Comparison of ENCODE assay signal across 14 mouse cellular contexts in the genomic region with DNA sequence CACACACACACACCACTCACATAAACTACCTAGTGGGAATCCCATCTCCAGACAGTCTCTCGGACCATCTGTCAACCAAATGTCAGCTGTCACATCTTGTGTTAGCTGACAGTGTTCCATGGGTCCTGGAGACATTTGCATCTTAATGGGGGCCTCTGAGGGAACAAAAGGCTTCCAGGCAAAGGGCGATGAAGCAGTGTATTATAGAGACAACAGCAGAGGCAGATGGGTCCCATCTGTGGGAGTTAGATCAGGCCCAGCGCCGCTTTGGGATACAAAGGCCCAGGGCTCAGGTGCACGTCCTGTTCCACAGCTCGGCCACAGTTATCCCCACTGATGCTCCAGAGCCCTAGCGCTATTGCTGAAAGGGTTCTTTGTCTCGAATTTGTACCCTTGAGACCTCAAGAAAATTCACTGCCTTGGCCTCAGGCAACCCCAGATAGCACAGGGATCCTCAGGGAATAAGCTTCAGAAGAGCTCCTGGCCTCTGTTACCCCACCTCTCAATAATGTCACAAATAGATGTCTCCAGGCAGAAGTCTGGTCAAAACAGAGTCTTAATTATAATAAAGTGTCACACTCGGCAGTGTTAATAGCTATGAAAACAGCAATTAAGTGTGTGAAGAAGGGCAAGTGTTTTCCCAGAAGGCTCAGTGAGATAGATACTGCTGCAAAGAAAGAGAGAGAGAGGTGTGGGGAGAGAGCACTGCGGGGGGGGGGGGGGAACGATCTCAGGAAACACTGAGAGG.
DNase-seq lines count a peak whose midpoint lies in the region; ATAC-seq and TF ChIP-seq lines count a peak whose summit lies in the region.
"Had no signal": no experiment of that assay in that cellular context is flagged by ENCODE, and none has a peak within 500 bp of the region (broad histone marks: within the 10 kb centered on the region; RNA-seq: fewer than 3 reads in every experiment).

No protein-coding gene starts in this region.

- H3K9me3 ChIP-seq in embryonic facial prominence, embryonic 10.5 days = no peaks in the 10 kb centered on the region
- no peaks in the 10 kb centered on the region for H3K9me3 ChIP-seq in hindbrain, embryonic 12.5 days (replicated peaks)
- no peaks in the 10 kb centered on the region for H3K9me3 ChIP-seq in midbrain, postnatal 0 days (ENCODE audit: low read length)
- H3K9me3 ChIP-seq in kidney, embryonic 15.5 days (replicated peaks) = no peaks in the 10 kb centered on the region
- H3K9me3 ChIP-seq: embryonic facial prominence, embryonic 13.5 days had no signal

- H3K4me3 ChIP-seq in embryonic facial prominence, embryonic 10.5 days = no peak overlapping the region
- no peak overlapping the region for H3K4me3 ChIP-seq in hindbrain, embryonic 12.5 days
- no peak overlapping the region for H3K4me3 ChIP-seq in midbrain, postnatal 0 days (ENCODE audit: low read depth, low read length)
- no peak overlapping the region for H3K4me3 ChIP-seq in kidney, embryonic 15.5 days (replicated peaks)
- H3K4me3 ChIP-seq: embryonic facial prominence, embryonic 13.5 days had no signal

- peaks cover 9% of the 10 kb centered on the region; the same call in 1 of the 2 replicates for H3K27me3 ChIP-seq in embryonic facial prominence, embryonic 10.5 days (replicated peaks; ENCODE audit: low read depth, poor library complexity, severe bottlenecking)
- H3K27me3 ChIP-seq in hindbrain, embryonic 12.5 days = no peaks in the 10 kb centered on the region
- H3K27me3 ChIP-seq in midbrain, postnatal 0 days (ENCODE audit: insufficient read depth, low read length) = no peaks in the 10 kb centered on the region
- no peaks in the 10 kb centered on the region for H3K27me3 ChIP-seq in kidney, embryonic 15.5 days
- H3K27me3 ChIP-seq: embryonic facial prominence, embryonic 13.5 days had no signal

- TF ChIP-seq CTCF in midbrain, postnatal 0 days (IDR thresholded peaks at IDR 0.05) = no peak

- H3K9ac ChIP-seq in hindbrain, embryonic 12.5 days = no peak overlapping the region
- H3K9ac ChIP-seq in midbrain, postnatal 0 days (replicated peaks; ENCODE audit: low read length, poor library complexity, severe bottlenecking) = no peak overlapping the region
- no peak overlapping the region for H3K9ac ChIP-seq in kidney, embryonic 15.5 days
- H3K9ac ChIP-seq: embryonic facial prominence, embryonic 13.5 days; liver, postnatal 0 days had no signal

- peak overlapping the region; percentile 65 for H3K27ac ChIP-seq in embryonic facial prominence, embryonic 10.5 days (replicated peaks)
- H3K27ac ChIP-seq in hindbrain, embryonic 12.5 days = peak overlapping the region; percentile 86
- no peak overlapping the region for H3K27ac ChIP-seq in midbrain, postnatal 0 days (ENCODE audit: low read depth, low read length)
- H3K27ac ChIP-seq in kidney, embryonic 15.5 days = no peak overlapping the region
- H3K27ac ChIP-seq: embryonic facial prominence, embryonic 13.5 days; stomach, postnatal 0 days had no signal

- 0 out of 2 replicates have a peak overlapping the region, but pooled peaks have one; percentile 13 for H3K4me2 ChIP-seq in hindbrain, embryonic 12.5 days (replicated peaks)
- no peak overlapping the region for H3K4me2 ChIP-seq in midbrain, postnatal 0 days (ENCODE audit: low read depth, low read length, poor library complexity, severe bottlenecking)
- H3K4me2 ChIP-seq in kidney, embryonic 15.5 days = no peak overlapping the region
- H3K4me2 ChIP-seq: embryonic facial prominence, embryonic 13.5 days had no signal

- no peaks in the 10 kb centered on the region for H3K36me3 ChIP-seq in embryonic facial prominence, embryonic 10.5 days (replicated peaks)
- peaks cover 26% of the 10 kb centered on the region for H3K36me3 ChIP-seq in hindbrain, embryonic 12.5 days
- peaks cover 7% of the 10 kb centered on the region for H3K36me3 ChIP-seq in midbrain, postnatal 0 days (ENCODE audit: insufficient read depth, low read length)
- no peaks in the 10 kb centered on the region for H3K36me3 ChIP-seq in kidney, embryonic 15.5 days
- H3K36me3 ChIP-seq: embryonic facial prominence, embryonic 13.5 days had no signal

- DNase-seq in R1 (ENCODE audit: low read depth, low spot score) = peak; percentile 85
- DNase-seq in embryonic facial prominence, embryonic 10.5 days (ENCODE audit: low spot score) = peak; percentile 56
- peak; percentile 91 for DNase-seq in midbrain, postnatal 0 days (ENCODE audit: low spot score)
- no peak for DNase-seq in gastrocnemius, postnatal 4 days (ENCODE audit: low spot score in 2 of 2)
- no peak for DNase-seq in urinary bladder, postnatal 4 days (ENCODE audit: low spot score in 2 of 2)
- no peak for DNase-seq in left cerebral cortex, adult 18-20 months (ENCODE audit: low spot score in 2 of 2)
- DNase-seq: heart, postnatal 14 days; kidney, postnatal 25 days; liver, postnatal 0 days; right cerebral cortex, postnatal 14 days had no signal

- ATAC-seq in hindbrain, embryonic 12.5 days (ENCODE audit: low FRiP score) = peak; percentile 96
- peak; percentile 68 for ATAC-seq in midbrain, postnatal 0 days (ENCODE audit: low FRiP score)
- no peak for ATAC-seq in kidney, embryonic 15.5 days (replicated peaks; ENCODE audit: low FRiP score)
- ATAC-seq: liver, postnatal 0 days had no signal

- H3K4me1 ChIP-seq in embryonic facial prominence, embryonic 10.5 days = peaks cover 24% of the 10 kb centered on the region
- peaks cover 37% of the 10 kb centered on the region for H3K4me1 ChIP-seq in hindbrain, embryonic 12.5 days
- no peaks in the 10 kb centered on the region for H3K4me1 ChIP-seq in midbrain, postnatal 0 days (ENCODE audit: insufficient read depth, low read length)
- H3K4me1 ChIP-seq in kidney, embryonic 15.5 days = no peaks in the 10 kb centered on the region

- 17% methylated on average over 11 of the region's 11 CpGs for WGBS in embryonic facial prominence, embryonic 10.5 days
- 8% methylated on average over 10 of the region's 11 CpGs for WGBS in hindbrain, embryonic 12.5 days
- WGBS in midbrain, postnatal 0 days = 18% methylated on average over 9 of the region's 11 CpGs
- WGBS in kidney, embryonic 15.5 days = 40% methylated on average over 11 of the region's 11 CpGs

Comparison
In these comparisons a context has a peak if more than half of its experiments do, and no peak if none do; other contexts are left out.
1. DNase-seq: peak in R1 (single experiment), embryonic facial prominence, embryonic 10.5 days (single experiment) and midbrain, postnatal 0 days (single experiment); none in gastrocnemius, postnatal 4 days (0 of 2), urinary bladder, postnatal 4 days (0 of 2) and left cerebral cortex, adult 18-20 months (0 of 2).
2. H3K27ac ChIP-seq: peak in embryonic facial prominence, embryonic 10.5 days (single experiment) and hindbrain, embryonic 12.5 days (single experiment); none in midbrain, postnatal 0 days (single experiment) and kidney, embryonic 15.5 days (single experiment).